Mouse (Mus musculus) left cerebral cortex, postnatal 14 days (tissue): ENCODE measurements around the gene Ucn. TPM values are rescaled to one million over a fixed set of nuclear protein-coding genes. Genes with fewer than 3 reads are reported as not detected.

Experiments used
- DNase-seq, 2 experiments: peaks; one replicate each; pipeline ENCODE4 v3.0.0; 2021 to 2022; ENCODE audit warnings: low spot score in 2 of 2, mixed read lengths in 1 of 2
- intact Hi-C: fragments of 180-260 bp; cut with DNase I; formaldehyde crosslinking; loops from one replicate; pipeline ENCODE4 v1.15.1; 2025
- long read RNA-seq, 2 experiments: library from polyadenylated mRNA; stranded (forward); transcript quantifications; one replicate each; pipeline ENCODE4 v2.0.0; 2021
- total RNA-seq, 2 experiments: library from RNA; stranded (reverse); gene quantifications; 2 replicates each; pipeline ENCODE4 v1.2.3; 2021

The Ucn gene
- 1 to 10 TPM; 2.5 to 2.7 TPM for total RNA-seq
- long read RNA-seq, experiment 1, partial matches to known transcripts: 0 of 1 reads
- long read RNA-seq, experiment 1, other reads (novel, unspliced or antisense): 0 of 1 reads
- long read RNA-seq, experiment 2, partial matches to known transcripts: 0 of 1 reads
- long read RNA-seq, experiment 2, other reads (novel, unspliced or antisense): 0 of 1 reads

GRCm38 (mm10) chr5:31138241-31138967 is at the start of gene Ucn:
Ucn (minus strand) TSS chr5:31138829.
- intact Hi-C loops: no loop called here
- no peak for DNase-seq

GRCm38 (mm10) chr5:31183678-31184077 is 45.0 kb upstream of the Ucn start:
- no peak for DNase-seq
- intact Hi-C loops: no loop called here

GRCm38 (mm10) chr5:31181183-31181770 is 42.6 kb upstream of the Ucn start:
- no peak for DNase-seq
- intact Hi-C loops: no loop called here

GRCm38 (mm10) chr5:31179766-31180630 is 41.4 kb upstream of the Ucn start, which contains the start of the genes Gm29609 and Gtf3c2:
Gm29609 (minus strand) TSS chr5:31179911.
Gtf3c2 (minus strand) TSS chr5:31180144.
- intact Hi-C loops: no loop called here
- peak; percentile 97 to 99 for DNase-seq

GRCm38 (mm10) chr5:31179301-31179765 is 40.7 kb upstream of the Ucn start:
- intact Hi-C loops: no loop called here
- peak; percentile 44 to 53 for DNase-seq

- DNase-seq: no peak
Measured at GRCm38 (mm10) chr5:31168630-31169029, 30.0 kb upstream of the Ucn start.

GRCm38 (mm10) chr5:31164878-31165277 is 26.2 kb upstream of the Ucn start:
- intact Hi-C loops: no loop called here
- DNase-seq: no peak

More at GRCm38 (mm10) chr5:31168630-31169029, 30.0 kb upstream of the Ucn start:
- intact Hi-C loops: no loop called here

- DNase-seq: no peak
- intact Hi-C loops: no loop called here
Measured at GRCm38 (mm10) chr5:31162462-31162861, 23.8 kb upstream of the Ucn start.

- DNase-seq: peak; percentile 77 to 80
- intact Hi-C loops: no loop called here
Measured at GRCm38 (mm10) chr5:31154152-31154553, 15.5 kb upstream of the Ucn start, which contains the start of gene Mpv17. Mpv17 (minus strand) TSS chr5:31154251.

- DNase-seq: no peak
- intact Hi-C loops: no loop called here
Measured at GRCm38 (mm10) chr5:31153516-31154151, 15.0 kb upstream of the Ucn start.

GRCm38 (mm10) chr5:31151746-31152145 is 13.1 kb upstream of the Ucn start:
- intact Hi-C loops: no loop called here
- DNase-seq: no peak

- intact Hi-C loops: no loop called here
Measured at GRCm38 (mm10) chr5:31149781-31150180, 11.2 kb upstream of the Ucn start.

GRCm38 (mm10) chr5:31138968-31139425 is 368 bp upstream of the Ucn start:
- no peak for DNase-seq
- intact Hi-C loops: no loop called here

More at GRCm38 (mm10) chr5:31149781-31150180, 11.2 kb upstream of the Ucn start:
- no peak for DNase-seq

GRCm38 (mm10) chr5:31137658-31138057 is 971 bp downstream of the Ucn start:
- intact Hi-C loops: no loop called here
- DNase-seq: no peak

GRCm38 (mm10) chr5:31136730-31137424 is 1.8 kb downstream of the Ucn start:
- intact Hi-C loops: no loop called here
- no peak for DNase-seq

GRCm38 (mm10) chr5:31126050-31126449 is 12.6 kb downstream of the Ucn start:
- intact Hi-C loops: loop anchor here (5.0 kb wide), 1 partner anchor 34 kb away; no protein-coding TSS in a partner anchor
- no peak for DNase-seq

- DNase-seq: no peak
- intact Hi-C loops: loop anchor here (5.0 kb wide), 1 partner anchor 41 kb away; no protein-coding TSS in a partner anchor
Measured at GRCm38 (mm10) chr5:31123481-31123880, 15.1 kb downstream of the Ucn start.

- peak; percentile 37 to 68 for DNase-seq
- intact Hi-C loops: loop anchor here (5.0 kb wide), 1 partner anchor 39 kb away; no protein-coding TSS in a partner anchor
Measured at GRCm38 (mm10) chr5:31121111-31121510, 17.5 kb downstream of the Ucn start.
